Mouse (Mus musculus) 3134 (cell line): ENCODE data around the gene Cachd1.

Experiments used
- DNase-seq: peaks from one replicate; pipeline ENCODE4 v3.0.0-alpha.2; 2011; ENCODE audit warnings: low spot score; ENCODE audit not compliant: insufficient read length; ENCODE audit errors: extremely low read depth

Cachd1 gene

DNA sequence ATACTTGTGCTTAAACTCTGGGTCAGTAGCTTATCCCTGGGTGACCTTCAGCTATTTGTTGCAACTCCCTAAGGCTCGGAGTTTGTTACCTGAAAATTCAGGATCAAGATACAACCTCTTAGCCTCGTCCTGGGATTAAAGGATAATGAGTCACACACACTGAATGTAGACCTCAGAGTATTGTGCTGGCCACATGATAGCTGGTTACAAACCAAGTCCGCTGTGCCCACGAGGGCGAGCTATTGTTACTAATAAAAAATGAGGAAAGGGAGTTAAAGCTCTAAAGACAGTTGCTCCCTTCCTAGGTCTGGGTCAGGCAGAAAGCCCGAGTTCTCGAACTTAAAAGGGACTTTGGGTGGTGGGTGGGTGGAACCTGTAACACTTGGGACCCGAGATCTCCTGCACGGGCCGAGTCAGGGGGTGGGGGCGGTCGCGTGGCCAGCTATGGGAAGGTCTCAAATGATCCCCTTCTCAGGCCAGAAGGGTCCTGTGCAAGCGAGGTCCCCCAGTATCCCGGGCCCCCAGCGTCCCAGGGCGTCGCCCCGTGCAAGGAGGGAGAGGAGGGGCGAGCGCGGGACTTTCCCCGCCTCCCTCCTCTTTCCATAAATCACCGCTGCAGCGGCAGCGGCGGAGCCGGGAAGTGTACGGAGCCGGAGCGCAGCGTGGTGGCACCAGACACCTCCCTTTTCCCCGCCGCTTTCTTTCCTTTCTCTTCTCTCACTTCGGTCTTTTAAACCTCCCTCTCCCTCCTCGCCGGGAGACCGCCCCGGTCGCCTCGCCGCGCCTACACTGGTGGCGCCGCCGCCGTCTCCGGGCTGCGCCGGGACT is at the start of gene Cachd1:
Gene Cachd1 (plus strand): TSS at position 633 of the 828 bp plus-strand sequence.
- DNase-seq: peak; percentile 81

DNA sequence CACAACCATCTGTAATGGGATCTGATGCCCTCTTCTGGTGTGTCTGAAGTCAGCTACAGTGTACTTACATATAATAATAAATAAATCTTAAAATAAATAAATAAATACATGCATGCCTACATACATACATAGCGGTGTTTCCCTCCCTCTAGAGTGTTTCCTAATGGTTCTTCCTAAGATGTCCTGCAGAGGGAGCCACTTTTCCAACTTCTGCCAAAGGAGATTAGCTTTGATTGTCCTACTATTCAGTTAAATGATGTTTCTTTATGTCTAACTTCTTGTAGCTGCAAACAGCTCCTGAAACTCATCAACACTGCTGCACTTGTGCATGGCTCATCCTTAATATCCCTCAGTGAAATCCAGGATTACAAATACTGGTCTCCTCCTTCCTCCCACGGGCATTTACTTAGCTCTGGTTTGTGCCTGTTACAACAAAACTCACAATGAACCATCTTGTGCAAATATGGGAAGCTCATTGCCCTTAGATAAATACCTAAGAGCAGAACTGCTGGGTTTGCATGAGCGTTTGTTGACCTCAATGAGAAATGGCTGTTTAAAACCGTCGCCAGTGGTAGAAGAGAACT is 47.5 kb upstream of the Cachd1 start:
- DNase-seq: no peak

DNA sequence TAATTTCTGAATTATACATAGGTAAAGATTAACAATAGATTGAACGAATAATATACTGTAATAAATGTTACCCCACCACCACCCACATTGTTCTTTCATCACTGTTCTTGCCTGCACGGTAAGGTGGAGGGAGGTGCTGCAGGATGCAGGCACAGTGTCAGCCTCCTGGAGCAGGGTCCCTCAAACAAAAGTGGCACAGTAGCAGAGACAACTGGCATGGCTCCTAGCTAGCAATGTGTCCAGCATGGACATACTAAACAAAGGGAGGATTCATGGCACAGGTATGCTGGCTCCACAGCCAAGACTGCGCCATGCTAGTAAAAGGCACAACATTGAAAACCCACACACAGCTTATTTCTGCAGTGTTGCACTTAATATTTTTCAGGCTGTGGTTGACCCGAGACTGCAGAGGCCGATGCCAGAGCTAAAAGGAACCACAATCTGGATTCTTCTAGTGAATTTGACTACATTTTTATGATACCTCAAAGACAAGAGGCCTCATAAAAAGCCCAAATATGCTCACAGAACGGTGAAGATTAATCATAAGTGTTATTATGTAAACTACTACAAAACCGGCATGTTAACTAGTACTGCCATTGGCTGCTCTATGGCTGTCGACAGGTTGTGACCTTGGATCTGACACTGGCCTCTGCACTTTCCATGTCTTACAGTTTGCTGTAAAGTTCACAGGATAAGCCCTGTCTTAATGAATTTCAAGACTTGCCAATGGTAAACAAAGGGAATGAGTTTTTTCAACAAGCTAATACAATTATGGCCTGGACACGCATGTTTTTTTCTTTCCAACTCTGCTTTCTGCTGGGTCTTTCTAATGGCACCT is 41.2 kb upstream of the Cachd1 start:
- DNase-seq: no peak

DNA sequence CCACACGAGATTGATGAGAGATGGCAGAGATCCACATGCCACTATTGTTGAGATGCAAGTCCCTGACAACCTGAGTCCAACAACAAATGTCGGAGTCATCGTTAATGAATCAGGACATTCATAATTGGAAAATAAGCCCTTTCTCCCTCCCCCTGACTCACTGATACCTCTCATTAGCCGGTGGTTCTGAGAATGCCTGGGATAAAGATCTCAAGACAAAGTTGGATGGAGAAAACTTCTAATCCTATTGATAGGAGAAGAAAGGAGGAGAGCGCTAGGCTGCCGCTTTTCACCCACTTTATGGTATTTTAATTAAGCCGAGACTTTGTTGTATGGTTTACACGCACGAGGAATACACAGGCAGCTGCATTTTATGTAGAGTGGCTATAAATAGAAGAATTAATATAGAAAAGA is 40.5 kb upstream of the Cachd1 start:
- no peak for DNase-seq

DNA sequence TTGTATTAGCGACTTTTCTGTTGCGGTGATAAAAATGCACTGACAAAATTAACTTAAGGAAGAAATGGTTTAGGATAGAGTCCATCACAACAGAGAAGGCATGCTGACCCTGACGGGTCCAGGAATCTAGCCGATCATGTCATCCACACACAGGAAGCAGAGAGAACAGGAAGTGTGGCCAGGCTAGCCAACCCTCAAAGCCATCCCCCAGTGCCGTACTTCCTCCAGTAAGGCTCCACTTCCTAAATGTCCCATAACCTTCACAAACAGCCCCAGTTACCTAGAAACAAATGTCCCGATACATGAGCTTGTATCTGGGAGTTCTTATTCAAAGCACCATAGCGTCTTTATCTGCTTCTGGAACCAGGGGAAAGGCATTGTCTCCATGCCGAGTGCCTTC is 32.9 kb upstream of the Cachd1 start:
- no peak for DNase-seq

DNA sequence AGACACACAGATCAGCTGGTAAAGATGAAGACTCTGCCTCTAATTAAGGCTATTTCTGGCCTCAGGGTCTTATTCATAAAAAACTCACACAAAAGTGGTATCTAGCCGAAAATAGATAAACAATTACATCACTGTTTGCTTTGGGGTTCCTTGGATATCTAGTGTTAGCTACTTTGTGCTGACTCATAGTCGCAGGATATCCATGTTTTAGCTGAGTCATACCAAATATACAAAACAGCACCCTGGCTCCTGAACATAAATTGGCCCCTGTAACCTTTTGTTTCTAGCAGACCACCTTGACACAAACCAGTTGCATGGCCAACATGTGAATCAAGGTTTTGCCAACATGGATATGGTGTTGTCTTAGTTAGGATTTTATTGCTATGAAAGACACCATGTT is 24.2 kb upstream of the Cachd1 start:
- DNase-seq: no peak

DNA sequence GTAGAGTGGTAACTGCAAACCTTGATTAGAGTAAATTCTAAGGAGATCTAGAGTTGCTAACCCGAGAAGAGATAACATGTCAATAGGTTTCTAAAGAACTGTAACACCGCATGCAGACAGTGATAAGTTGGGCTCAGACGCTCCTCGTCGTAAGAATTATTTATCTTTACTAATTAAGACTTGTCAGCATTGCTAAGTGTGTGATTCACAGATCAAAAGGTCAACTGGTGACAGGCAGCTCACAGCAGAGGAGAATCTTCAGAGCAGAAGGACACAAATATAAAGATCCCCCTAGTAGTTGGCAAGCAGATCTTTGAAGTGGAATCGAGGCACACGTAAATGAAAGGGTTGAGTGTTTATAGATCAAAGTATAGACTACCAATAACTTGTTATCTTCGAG is 20.8 kb upstream of the Cachd1 start:
- DNase-seq: no peak

DNA sequence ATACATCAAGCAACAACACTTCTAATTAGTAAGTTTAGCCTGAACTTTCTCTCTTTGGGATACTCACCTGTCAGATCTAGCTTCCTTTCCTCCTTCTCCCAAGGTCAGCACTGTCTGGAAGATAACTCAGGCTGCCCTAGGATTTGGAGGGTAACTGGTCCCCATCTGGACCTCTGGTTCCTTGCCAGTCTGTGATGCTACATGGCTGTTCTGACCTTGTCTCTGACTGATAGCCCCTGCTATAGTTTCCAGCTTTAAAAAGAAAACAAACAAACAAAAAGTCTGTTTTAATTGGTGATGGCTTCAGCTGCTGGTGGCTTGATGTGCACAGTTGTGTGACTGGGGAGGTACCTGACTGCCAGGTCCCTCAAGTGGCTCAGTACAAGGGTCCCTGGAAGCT is 20.0 kb upstream of the Cachd1 start:
- DNase-seq: no peak

DNA sequence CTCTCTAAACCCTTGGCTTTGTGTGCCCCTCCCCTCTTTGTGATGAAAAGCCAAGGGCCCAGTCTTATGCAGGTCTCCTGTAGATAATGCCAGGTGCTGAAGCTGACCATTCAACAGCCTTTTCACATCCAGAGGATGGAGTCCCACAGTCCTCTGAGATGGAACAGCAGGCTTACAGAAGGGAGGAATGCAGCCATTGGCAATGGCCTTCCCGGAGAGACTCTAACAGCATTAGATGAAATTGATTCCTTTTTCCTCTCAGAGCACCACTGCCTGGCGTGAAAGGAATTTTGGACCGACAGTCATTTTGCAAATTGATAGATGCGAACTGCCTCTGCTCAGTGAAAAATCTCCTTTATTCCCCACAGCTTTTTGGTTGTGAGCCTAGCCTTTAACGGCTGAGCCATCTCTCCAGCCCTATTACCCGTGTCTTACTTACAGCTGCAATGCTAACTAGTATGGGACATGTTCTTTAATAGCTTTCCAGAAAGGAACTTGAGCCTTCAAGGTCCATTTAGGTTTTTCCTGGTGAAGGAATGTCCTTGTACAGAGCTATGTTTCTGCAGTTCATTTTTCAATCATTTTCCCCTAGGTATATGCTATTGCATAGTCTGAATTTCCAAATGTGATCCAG is 18.1 kb upstream of the Cachd1 start:
- no peak for DNase-seq

DNA sequence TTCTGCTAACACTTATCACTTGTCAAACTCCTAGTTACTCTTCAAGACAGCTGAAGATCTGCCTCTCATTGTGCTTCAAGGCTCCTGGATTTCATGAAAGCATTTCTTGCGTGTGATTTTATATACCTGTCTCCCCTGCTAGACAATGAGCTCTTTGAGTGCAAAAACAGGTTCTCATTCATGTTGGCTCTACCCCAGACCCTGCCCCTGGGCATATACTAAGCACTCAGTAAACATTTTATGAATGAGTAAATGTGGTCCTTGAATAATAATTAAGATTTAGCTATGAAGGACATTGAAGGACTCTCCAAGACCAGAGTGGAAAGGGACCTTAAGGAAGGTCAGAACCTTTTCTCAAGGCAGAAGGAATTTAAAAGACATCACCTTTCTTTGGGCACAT is 16.9 kb upstream of the Cachd1 start:
- DNase-seq: no peak

DNA sequence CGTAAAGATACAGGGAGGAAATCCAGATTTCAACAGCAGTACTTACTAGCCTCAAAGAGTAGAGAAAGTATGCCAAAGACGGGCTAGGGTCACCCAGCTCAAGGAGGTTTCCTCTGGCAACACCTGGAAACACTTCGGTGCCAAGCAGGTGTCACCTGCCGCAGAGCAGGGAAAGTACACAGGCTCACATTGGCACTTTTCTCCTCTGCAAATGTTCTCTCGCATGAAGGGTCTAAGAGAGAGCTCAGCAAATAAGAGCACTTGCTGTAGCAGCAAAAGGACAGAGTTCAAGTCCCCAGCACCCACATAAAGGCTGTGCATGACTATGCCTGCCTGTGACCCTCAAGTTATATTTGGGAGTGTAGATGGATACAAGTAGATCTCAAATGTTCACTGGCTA is 16.1 kb upstream of the Cachd1 start:
- no peak for DNase-seq

DNA sequence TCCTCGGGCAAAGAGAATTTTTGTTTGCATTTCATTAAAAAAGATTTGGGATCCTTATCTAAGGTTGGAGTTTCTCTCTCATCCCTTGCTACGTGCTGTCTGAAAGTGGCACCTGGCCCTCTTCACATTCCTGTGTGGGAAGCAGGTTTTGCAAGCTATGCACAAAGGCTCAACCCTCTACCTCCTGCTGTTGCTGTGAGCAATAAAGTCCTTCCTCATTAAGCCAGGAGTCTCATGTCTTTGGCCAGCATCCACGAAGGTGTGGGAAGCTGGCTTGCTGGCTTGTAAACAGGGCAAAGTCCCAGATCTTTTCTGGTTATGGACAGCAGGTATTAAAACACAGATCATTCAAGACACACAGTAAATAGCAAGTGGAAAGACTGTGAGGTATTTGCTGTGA is 7.9 kb upstream of the Cachd1 start:
- DNase-seq: no peak

DNA sequence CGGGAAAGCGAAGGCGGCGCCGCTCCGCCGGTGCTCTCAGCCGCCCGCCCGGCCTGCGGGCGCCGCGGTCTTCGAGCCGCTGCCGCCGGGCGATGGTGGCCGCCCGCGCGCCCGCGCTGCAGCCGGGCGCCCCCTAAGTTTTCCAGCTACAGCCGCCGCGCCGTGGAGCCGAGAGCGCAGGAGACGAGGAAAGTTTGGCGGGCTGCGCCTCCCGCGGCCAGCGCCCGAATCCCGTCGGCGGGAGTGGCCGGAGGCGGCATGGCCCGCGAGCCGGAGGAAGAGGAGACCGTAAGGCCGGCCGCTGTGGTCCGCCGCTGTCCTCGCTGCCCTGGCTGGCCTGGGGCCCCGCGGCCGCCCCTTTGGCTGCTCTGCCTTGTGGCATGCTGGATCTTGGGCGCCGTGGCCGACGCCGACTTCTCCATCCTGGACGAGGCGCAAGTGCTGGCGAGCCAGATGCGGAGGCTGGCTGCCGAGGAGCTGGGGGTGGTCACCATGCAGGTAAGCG is 448 bp downstream of the Cachd1 start:
- DNase-seq: no peak

DNA sequence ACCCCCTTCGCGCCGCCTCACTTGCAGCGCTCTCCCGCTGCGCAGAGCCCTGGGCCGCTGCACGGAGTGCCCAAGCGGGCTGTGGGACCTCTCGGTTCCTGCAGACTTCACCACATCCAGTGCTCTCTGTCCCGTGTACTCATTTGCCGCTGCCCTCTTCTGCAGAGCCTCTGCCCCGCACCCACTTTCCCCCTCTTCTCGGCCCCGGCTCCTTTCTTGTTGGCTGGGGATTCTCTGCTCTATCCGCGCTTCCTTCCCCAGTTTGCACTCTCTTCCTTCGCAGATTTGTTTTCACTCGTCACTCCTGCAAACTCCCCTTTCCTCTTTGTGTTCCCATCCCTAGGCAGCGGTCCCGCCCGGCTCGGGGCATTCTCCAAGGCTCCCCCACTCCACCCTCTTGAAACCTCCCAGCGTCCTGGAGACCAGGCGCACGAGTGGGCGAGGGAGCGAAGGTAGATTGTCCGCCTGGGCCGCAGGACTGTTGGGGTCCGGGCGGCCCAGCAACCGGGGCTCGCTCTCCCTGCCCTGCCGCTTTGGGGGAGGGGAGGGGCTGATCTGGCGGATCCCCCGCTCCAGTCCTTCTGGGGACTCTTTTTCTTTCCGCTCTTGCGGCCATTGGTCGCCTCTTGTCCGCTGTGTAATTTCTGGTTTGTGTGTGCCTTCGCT is 1.0 kb downstream of the Cachd1 start:
- peak; percentile 70 for DNase-seq

DNA sequence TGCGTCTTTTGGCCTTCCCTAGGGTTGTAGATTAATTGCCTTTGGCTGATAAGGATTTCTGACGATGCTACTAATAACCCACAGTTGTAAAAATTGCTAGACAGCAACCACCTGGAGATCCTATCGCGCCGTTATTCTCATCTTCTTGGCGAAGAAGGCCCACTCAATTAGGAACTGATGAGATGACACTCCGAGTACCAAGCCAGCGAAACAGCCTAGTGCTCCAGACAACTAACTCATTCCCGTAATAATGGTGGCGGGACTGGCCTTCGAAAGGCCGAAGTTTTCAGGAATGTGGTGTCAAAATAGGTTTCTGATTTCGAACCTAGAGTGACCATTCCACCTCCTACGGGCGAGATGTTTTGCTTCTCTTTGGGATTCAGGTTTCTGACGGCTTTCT is 1.6 kb downstream of the Cachd1 start:
- no peak for DNase-seq

DNA sequence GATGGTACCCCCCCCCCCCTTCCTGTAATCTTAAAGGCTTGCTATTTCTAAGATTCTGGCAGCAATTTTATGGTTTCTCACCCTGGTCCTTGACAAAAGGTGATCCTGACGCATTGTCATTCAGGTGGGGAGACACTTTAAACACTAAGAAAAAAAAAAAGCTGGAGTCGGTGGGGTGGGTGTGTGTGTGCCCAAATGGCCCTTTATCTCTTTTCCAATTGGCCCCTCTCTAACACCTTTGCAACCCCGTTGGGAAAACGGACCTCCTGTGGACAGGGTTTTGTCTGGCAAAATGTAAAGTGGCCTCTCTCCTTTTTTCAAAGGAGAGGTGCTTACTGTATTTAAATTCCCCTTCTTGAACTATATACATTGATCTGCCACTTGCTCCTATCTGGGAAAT is 2.5 kb downstream of the Cachd1 start:
- no peak for DNase-seq

DNA sequence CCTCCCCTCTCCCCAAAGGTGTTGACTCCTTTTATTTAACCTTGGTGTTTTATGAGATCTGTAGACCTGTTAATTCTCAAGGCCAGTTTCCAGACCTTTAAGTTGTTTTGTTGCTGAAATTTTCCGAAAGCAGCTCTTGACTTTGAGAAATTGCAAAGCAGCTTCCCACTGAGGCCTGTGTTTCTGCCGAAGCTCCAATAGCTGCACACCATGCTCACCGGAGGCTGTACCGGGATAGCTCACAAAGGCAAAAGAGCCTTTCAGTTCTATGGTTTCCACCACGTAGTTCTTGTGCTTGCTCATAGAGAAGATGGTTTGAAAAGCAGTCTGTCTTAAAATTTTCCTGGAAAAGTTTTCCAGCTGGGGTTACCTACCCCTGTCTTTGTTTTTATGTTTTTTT is 3.2 kb downstream of the Cachd1 start:
- no peak for DNase-seq

DNA sequence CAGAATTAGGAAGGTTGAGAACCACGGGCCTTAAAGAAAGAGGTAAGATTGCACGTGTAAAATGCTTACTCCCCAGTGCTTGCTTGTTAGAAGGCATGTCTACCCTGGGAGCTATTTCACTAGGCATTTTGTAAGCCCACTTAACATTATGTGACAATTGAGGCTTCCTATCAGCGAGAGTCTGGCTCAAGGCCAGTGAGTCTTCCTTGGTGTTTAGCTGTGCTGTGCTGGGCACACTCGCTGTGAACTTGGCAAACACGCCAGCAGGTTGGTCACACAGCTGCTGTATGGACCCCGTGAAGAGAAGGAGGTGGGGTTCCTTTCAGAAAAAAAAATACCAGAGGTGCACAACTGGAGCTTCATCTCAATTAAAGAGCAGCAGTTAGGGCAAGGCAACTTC is 4.4 kb downstream of the Cachd1 start:
- DNase-seq: no peak

DNA sequence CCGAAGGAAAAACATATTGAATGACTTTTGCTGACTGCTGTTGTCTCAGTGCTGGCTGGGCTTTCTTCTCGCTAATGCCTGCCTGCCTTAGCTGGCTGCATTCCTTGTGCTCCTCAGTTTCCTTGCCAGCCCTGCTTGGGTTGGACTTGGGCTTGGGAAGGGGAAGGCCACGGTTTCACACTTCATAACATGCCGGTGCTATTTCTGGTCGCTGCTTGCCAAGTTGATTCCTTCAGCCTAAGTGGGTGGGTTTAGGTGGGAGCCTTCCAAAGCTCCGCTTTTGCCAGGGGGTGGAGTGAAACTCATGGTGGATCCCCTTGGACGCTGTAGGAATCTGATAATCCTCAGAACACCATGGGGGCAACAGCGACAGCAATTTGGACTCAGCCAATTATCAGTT is 5.9 kb downstream of the Cachd1 start:
- no peak for DNase-seq

DNA sequence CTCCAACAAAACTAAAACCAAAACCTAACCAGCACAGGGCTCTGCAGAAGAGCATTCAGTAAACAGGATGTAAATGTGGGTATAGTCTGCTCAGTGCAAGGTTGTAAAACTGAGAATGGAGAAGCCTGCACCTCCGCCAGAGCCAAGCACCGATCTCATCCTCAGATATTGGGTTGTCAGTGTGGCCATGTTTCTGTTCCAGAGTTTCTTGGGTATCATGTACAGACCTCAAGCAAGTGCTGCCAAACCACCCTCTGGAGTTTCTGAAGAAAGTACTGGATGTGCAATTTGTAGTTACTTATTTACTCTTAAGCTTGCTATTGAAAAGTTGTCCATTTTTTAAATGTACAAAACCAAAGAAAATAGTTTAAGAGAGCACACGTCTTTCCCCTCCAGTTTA is 6.4 kb downstream of the Cachd1 start:
- no peak for DNase-seq
